Mouse (Mus musculus) G1E (cell line): ENCODE measurements at regions not wholly inside any gene's neighbourhood (a gene's known extent, or its start where the extent isn't known, plus 50 kb on each side); places are given as distances from the start of the nearest gene placed in this dataset.

Experiments
- CTCF ChIP-seq: IDR thresholded peaks from 2 replicates; pipeline ENCODE4 v1.5.1; 2012; ENCODE audit warnings: low read depth, low read length, inconsistent platforms, mixed read lengths
- GATA1 ChIP-seq: IDR thresholded peaks from 2 replicates; pipeline ENCODE4 v1.6.1; 2012; ENCODE audit warnings: borderline replicate concordance, low read length, inconsistent platforms, mixed read lengths
- TAL1 ChIP-seq: conservative IDR thresholded peaks from 2 replicates; pipeline ENCODE4 v1.6.1; 2012; ENCODE audit warnings: low read depth, low read length, inconsistent platforms, mixed read lengths

DNA sequence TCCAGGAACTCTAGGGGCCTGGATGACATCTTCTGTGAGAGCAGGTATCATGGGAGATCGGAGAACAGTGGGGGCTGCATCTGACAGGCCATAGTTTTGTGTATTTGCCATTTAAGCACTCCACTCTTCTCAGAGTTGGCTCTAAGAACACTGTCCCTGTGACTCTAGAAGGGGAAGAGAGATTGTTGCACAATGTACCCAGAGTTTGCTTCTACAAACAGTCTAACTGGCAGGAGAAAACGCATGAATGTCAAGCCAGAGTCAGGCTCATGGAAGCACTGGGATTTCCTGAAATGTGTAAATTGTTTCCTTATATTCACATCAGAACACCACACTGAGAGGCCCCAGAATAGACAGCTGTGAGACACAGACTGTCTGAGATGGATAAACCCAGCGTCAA is 87.2 kb downstream of the Kbtbd8 start:
- TF ChIP-seq CTCF (no peak), GATA1 (no peak), TAL1 (no peak)
